8 mouse cellular contexts compared by ENCODE assay signal in genomic region chr5:34368551-34369290, GRCm38 (mm10). TPM values are rescaled to one million over a fixed set of nuclear protein-coding genes. Genes with fewer than 3 reads are reported as not detected.
DNase-seq lines count a peak whose midpoint lies in the region; ATAC-seq and TF ChIP-seq lines count a peak whose summit lies in the region.

No protein-coding gene starts in this region.

- H3K36me3 ChIP-seq in heart, embryonic 10.5 days: peaks cover 11% of the 10 kb centered on the region
- H3K36me3 ChIP-seq in G1E (replicated peaks): peaks cover 29% of the 10 kb centered on the region
- H3K36me3 ChIP-seq in heart, postnatal 0 days (replicated peaks; ENCODE audit: control insufficient read depth, insufficient read depth, low read length): no peaks in the 10 kb centered on the region

- H3K27ac ChIP-seq in heart, embryonic 10.5 days: peak overlapping the region; percentile 95
- H3K27ac ChIP-seq in heart, postnatal 0 days (ENCODE audit: low read depth): peak overlapping the region; percentile 77

- peak overlapping the region; percentile 41 for H3K9ac ChIP-seq in heart, postnatal 0 days (replicated peaks; ENCODE audit: low read depth, low read length)

- TF ChIP-seq CTCF in G1E (IDR thresholded peaks at IDR 0.05; ENCODE audit: low read depth, low read length): no peak
- no peak for TF ChIP-seq CTCF in heart, postnatal 0 days (IDR thresholded peaks at IDR 0.05; ENCODE audit: low read depth)

- peaks cover 13% of the 10 kb centered on the region for H3K4me1 ChIP-seq in heart, embryonic 10.5 days
- H3K4me1 ChIP-seq in G1E (ENCODE audit: insufficient read depth, low read depth, low read length): peaks cover 20% of the 10 kb centered on the region
- no peaks in the 10 kb centered on the region for H3K4me1 ChIP-seq in heart, postnatal 0 days (ENCODE audit: control insufficient read depth, insufficient read depth)

- H3K4me3 ChIP-seq in heart, embryonic 10.5 days: peak overlapping the region; percentile 87
- H3K4me3 ChIP-seq in G1E (ENCODE audit: low read depth, low read length): peak overlapping the region; percentile 83
- H3K4me3 ChIP-seq in heart, postnatal 0 days (ENCODE audit: low read depth, low read length): peak overlapping the region; percentile 81

- DNase-seq in heart, embryonic 10.5 days (ENCODE audit: low spot score): no peak
- DNase-seq in heart, adult 8-10 months (ENCODE audit: low spot score): no peak
- no peak for DNase-seq in G1E (ENCODE audit: low spot score)
- DNase-seq in heart, postnatal 0 days (ENCODE audit: low spot score): peak; percentile 12
- DNase-seq in lung, postnatal 36 days: peak; percentile 5
- DNase-seq in ovary, postnatal 10 days (ENCODE audit: low spot score): no peak
- no peak for DNase-seq in frontal cortex, adult 2 months (ENCODE audit: extremely low spot score in 1 of 2, low spot score in 1 of 2)

- no peaks in the 10 kb centered on the region for H3K9me3 ChIP-seq in heart, embryonic 10.5 days
- H3K9me3 ChIP-seq in G1E (replicated peaks): no peaks in the 10 kb centered on the region
- H3K9me3 ChIP-seq in heart, postnatal 0 days (replicated peaks; ENCODE audit: control insufficient read depth, low read length): no peaks in the 10 kb centered on the region

- no peak for ATAC-seq in G1E (ENCODE audit: extremely low read depth, insufficient number of reproducible peaks, low FRiP score, poor library complexity, severe bottlenecking)
- no peak for ATAC-seq in heart, postnatal 0 days (ENCODE audit: insufficient read depth, low read depth)
- ATAC-seq in frontal cortex, adult (ENCODE audit: low TSS enrichment): no peak

- WGBS in heart, embryonic 10.5 days: 61% methylated on average over 7 of the region's 7 CpGs
- 70% methylated on average over 7 of the region's 7 CpGs for WGBS in heart, postnatal 0 days

- H3K27me3 ChIP-seq in heart, embryonic 10.5 days (ENCODE audit: insufficient read depth, poor library complexity, severe bottlenecking): no peaks in the 10 kb centered on the region
- no peaks in the 10 kb centered on the region for H3K27me3 ChIP-seq in G1E (ENCODE audit: insufficient read depth, low read length)
- H3K27me3 ChIP-seq in heart, postnatal 0 days (ENCODE audit: control insufficient read depth, insufficient read depth, low read length): no peaks in the 10 kb centered on the region

- peak overlapping the region; percentile 56 for H3K4me2 ChIP-seq in heart, postnatal 0 days (ENCODE audit: low read depth, low read length)

- TF ChIP-seq EP300 in heart, postnatal 0 days (IDR thresholded peaks at IDR 0.05; ENCODE audit: low read depth): no peak

RNA-seq across cellular contexts. Expression of gene Fam193a, which starts 1.0 kb away (rescaled TPM):
- polyA plus RNA-seq in heart, embryonic 10.5 days (2016; fragmentation: Nextera tagmentation; extraction: Ambion mirVana): 7.6 and 11.4 TPM in 2 replicates
- 10 to 100 TPM; 21.1 to 26.8 (median 23.3) TPM for total RNA-seq in heart, adult 8-10 months (2022)
- total RNA-seq in G1E (2014; fragmentation: Nextera tagmentation) (71.3 and 74.9 TPM in 2 replicates), G1E (2017) (24.3 TPM in 2 replicates)
- 14.7 and 17.4 TPM in 2 replicates for polyA plus RNA-seq in G1E (2012)
- total RNA-seq in heart, postnatal 0 days (2014; rRNA removed; ENCODE audit: low replicate concordance): 31.0 and 44.3 TPM in 2 replicates
- 5.4 TPM in 2 replicates for polyA plus RNA-seq in heart, postnatal 0 days (2015; fragmentation: Nextera tagmentation; extraction: Ambion mirVana)
- polyA plus RNA-seq in frontal cortex, adult 2 months (2012; rRNA removed): 37.0 and 39.7 TPM in 2 replicates

RNA-seq across cellular contexts. Expression of gene Rnf4, which starts 32.6 kb away (rescaled TPM):
- 150 and 156 TPM in 2 replicates for polyA plus RNA-seq in heart, embryonic 10.5 days (2016; fragmentation: Nextera tagmentation; extraction: Ambion mirVana)
- 10 to 100 TPM; 25.3 to 35.7 (median 30.4) TPM for total RNA-seq in heart, adult 8-10 months (2022)
- total RNA-seq in G1E (2014; fragmentation: Nextera tagmentation) (196 and 202 TPM in 2 replicates), G1E (2017) (161 TPM in 2 replicates)
- polyA plus RNA-seq in G1E (2012): 32.0 and 41.8 TPM in 2 replicates
- 82.5 and 85.8 TPM in 2 replicates for total RNA-seq in heart, postnatal 0 days (2014; rRNA removed; ENCODE audit: low replicate concordance)
- polyA plus RNA-seq in heart, postnatal 0 days (2015; fragmentation: Nextera tagmentation; extraction: Ambion mirVana): 55.3 and 61.1 TPM in 2 replicates
- 84.9 TPM in 2 replicates for polyA plus RNA-seq in frontal cortex, adult 2 months (2012; rRNA removed)

Comparison
In these comparisons a context has a peak if more than half of its experiments do, and no peak if none do; other contexts are left out.
1. DNase-seq: peak in heart, postnatal 0 days (single experiment) and lung, postnatal 36 days (single experiment); none in heart, embryonic 10.5 days (single experiment), heart, adult 8-10 months (single experiment), G1E (single experiment), ovary, postnatal 10 days (single experiment) and frontal cortex, adult 2 months (0 of 2).
2. Peak in every context shown above with its lines, with median percentiles within 50 percentile points of each other: H3K4me3 ChIP-seq.